Mouse (Mus musculus) macrophage (primary cell): ENCODE results near the gene Erp44. TPM values are rescaled to one million over a fixed set of nuclear protein-coding genes. Genes with fewer than 3 reads are reported as not detected.
A peak's percentile ranks its signal among the peaks of the same experiment; 100 is the strongest.

ENCODE experiments used
- H3K27ac ChIP-seq: fragments of 350-480 bp; formaldehyde crosslinking; 2 replicates; pipeline ENCODE4 v1.9.0; 2021
- H3K36me3 ChIP-seq: fragments of 350-480 bp; formaldehyde crosslinking; 2 replicates; pipeline ENCODE4 v1.9.0; 2021; ENCODE audit errors: inconsistent target
- H3K4me3 ChIP-seq: fragments of 350-480 bp; formaldehyde crosslinking; 2 replicates; pipeline ENCODE4 v1.9.0; 2021; ENCODE audit errors: inconsistent target
- H3K79me2 ChIP-seq: fragments of 350-480 bp; formaldehyde crosslinking; 2 replicates; pipeline ENCODE4 v1.9.0; 2021; ENCODE audit errors: inconsistent target
- WGBS: methylation state at CpG from one replicate; pipeline ENCODE4 v1.1.7; 2026; ENCODE audit warnings: inconsistent platforms; ENCODE audit not compliant: missing documents; 5-methylcytosine and 5-hydroxymethylcytosine counted together
- polyA plus RNA-seq: library from polyadenylated mRNA; stranded (reverse); fragments of 250-400 nt; gene quantifications from 3 replicates; pipeline ENCODE4 v1.2.4, GENCODE M21; 2018; ENCODE audit warnings: inconsistent platforms
- total RNA-seq, 78 experiments: library from RNA; depleted of rRNA; stranded (reverse); fragments of 250-400 nt; gene quantifications; 1 replicate in 9 of 78; 2 replicates in 24 of 78; 3 replicates in 43 of 78; 4 replicates in 2 of 78; pipeline ENCODE4 v1.2.4; 2018; ENCODE audit warnings: inconsistent platforms in 56 of 78

Erp44 gene
- 10 to 100 TPM; 15.5 to 61.4 (median 40.7) TPM for total RNA-seq (2018; cell fraction: chromatin; rRNA removed)
- total RNA-seq (2018; cell fraction: cytosol; rRNA removed), result 10 to 100 TPM; 36.8 to 55.4 (median 46.4) TPM
- total RNA-seq (2018; cell fraction: nucleus; rRNA removed), result 10 to 100 TPM; 34.6 to 69.0 (median 48.5) TPM
- 45.6 to 82.2 TPM (median 52.2 TPM) in 3 replicates for polyA plus RNA-seq

DNA sequence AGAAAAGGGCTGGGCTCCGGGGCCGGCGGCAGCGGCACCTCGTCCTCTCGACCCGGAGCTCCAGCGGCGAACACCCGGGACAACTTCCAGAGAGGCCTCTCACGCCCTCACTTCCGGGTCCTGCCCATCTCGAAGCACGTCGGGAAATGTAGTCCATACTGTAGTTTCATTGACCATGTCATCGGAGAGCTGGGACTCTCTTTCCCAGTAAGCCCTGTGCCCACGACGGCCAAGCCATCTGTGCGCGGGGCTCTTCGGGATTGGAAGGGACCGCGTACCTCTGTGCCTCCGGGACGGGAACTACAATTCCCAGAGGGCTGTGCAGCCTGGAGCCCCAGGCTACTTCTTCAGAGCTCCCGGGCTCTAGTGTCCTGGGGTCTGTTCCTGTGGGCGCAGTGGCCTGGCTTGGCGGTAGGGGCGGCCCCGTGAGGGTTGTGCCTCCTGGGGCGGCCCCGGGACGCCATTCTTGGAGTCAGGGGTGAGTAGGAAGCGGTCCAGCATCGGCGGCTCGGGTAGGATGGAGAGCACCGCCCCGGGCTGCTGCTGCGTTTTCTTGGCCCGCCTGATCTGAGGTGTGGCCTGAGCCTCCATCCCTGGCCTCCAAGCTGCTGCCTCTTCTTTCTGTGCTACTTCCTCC is at the start of gene Erp44, which contains the start of gene Invs:
Erp44 (minus strand) TSS at position 61 of the 637 bp plus-strand sequence.
Invs (plus strand) TSS at position 263 of the 637 bp plus-strand sequence.
- Histone ChIP-seq H3K27ac (peak within 1 kb of the TSS; percentile 54), H3K36me3 (no peaks in the 10 kb centered on the region)
- under 1% methylated on average over 41 of the region's 41 CpGs for WGBS

GRCm38 (mm10) chr4:48328042-48328441 is 48.7 kb upstream of the Erp44 start:
- Histone ChIP-seq H3K79me2 (no peaks in the 10 kb centered on the region), H3K36me3 (no peaks in the 10 kb centered on the region), H3K4me3 (no peak overlapping the region), H3K27ac (no peak overlapping the region)
- 100% methylated on average over 2 of the region's 2 CpGs for WGBS

More for the DNA sequence above, at the start of gene Erp44, which contains the start of gene Invs:
- peaks cover 47% of the 10 kb centered on the region for H3K79me2 ChIP-seq
- H3K4me3 ChIP-seq, result peak within 1 kb of the TSS; percentile 88

DNA sequence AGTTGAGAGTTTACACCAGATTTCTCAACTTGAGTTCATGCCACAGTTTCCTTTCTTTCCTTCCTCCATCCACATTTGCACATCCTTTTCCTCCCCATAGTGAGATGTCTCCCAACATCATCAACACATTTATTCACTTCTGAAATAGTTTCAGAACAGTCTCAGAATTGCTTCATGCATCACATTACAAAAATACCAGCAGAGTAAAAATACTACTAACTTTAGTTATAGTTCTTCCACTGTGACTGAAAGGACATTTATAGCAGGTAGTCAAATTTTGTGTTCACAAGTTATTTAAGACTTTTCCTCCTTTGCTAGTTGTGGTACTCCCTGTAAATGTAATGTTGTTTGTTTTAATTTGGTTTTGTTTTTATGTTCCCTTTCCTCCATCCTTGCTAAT is 47.8 kb upstream of the Erp44 start:
- Histone ChIP-seq H3K27ac (no peak overlapping the region), H3K4me3 (no peak overlapping the region), H3K36me3 (no peaks in the 10 kb centered on the region), H3K79me2 (no peaks in the 10 kb centered on the region)

DNA sequence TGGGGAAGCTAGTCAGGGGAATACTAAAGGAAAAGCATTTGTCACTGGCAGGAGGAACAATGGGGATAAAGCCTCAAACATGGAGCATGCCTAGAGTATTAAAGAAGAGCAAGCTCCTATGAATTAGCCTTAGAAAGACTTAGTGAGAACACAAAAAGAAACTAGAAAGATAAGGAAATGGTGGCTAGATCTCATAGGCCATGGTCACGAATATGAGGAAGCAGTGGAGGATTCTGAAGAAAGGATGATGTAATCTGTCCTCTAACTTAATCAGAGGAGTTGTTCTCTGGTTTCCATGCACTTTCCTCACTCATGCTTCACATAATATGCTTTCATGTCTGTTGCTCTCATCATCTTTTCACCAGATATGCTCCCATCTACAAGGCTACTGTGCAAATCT is 42.7 kb upstream of the Erp44 start:
- Histone ChIP-seq H3K27ac (no peak overlapping the region), H3K79me2 (no peaks in the 10 kb centered on the region), H3K4me3 (no peak overlapping the region), H3K36me3 (no peaks in the 10 kb centered on the region)
- 0% methylated on average over 1 of the region's 1 CpGs for WGBS

- Histone ChIP-seq H3K36me3 (no peaks in the 10 kb centered on the region), H3K27ac (no peak overlapping the region), H3K4me3 (no peak overlapping the region), H3K79me2 (no peaks in the 10 kb centered on the region)
- WGBS, result 92% methylated on average over 1 of the region's 1 CpGs
These were observed 41.9 kb upstream of the Erp44 start for GRCm38 (mm10) chr4:48321276-48321675.

GRCm38 (mm10) chr4:48316036-48316435 is 36.7 kb upstream of the Erp44 start:
- Histone ChIP-seq H3K4me3 (no peak overlapping the region), H3K27ac (no peak overlapping the region), H3K79me2 (no peaks in the 10 kb centered on the region), H3K36me3 (no peaks in the 10 kb centered on the region)
- WGBS, result 93% methylated on average over 3 of the region's 3 CpGs

GRCm38 (mm10) chr4:48314814-48315213 is 35.5 kb upstream of the Erp44 start:
- H3K79me2 ChIP-seq, result no peaks in the 10 kb centered on the region
- H3K4me3 ChIP-seq, result no peak overlapping the region
- no peaks in the 10 kb centered on the region for H3K36me3 ChIP-seq
- WGBS, result 95% methylated on average over 3 of the region's 3 CpGs
- H3K27ac ChIP-seq, result no peak overlapping the region

- H3K27ac ChIP-seq, result no peak overlapping the region
- H3K4me3 ChIP-seq, result no peak overlapping the region
- 95% methylated on average over 5 of the region's 5 CpGs for WGBS
- H3K79me2 ChIP-seq, result no peaks in the 10 kb centered on the region
- H3K36me3 ChIP-seq, result no peaks in the 10 kb centered on the region; the same call in 1 of the 2 replicates
These were observed 7.9 kb upstream of the Erp44 start for GRCm38 (mm10) chr4:48287086-48287757.

- H3K79me2 ChIP-seq, result peaks cover 32% of the 10 kb centered on the region
- no peak overlapping the region for H3K4me3 ChIP-seq
- WGBS, result 93% methylated on average over 1 of the region's 1 CpGs
- no peak overlapping the region for H3K27ac ChIP-seq
- no peaks in the 10 kb centered on the region for H3K36me3 ChIP-seq
These were observed 1.8 kb upstream of the Erp44 start for GRCm38 (mm10) chr4:48281121-48281520.

DNA sequence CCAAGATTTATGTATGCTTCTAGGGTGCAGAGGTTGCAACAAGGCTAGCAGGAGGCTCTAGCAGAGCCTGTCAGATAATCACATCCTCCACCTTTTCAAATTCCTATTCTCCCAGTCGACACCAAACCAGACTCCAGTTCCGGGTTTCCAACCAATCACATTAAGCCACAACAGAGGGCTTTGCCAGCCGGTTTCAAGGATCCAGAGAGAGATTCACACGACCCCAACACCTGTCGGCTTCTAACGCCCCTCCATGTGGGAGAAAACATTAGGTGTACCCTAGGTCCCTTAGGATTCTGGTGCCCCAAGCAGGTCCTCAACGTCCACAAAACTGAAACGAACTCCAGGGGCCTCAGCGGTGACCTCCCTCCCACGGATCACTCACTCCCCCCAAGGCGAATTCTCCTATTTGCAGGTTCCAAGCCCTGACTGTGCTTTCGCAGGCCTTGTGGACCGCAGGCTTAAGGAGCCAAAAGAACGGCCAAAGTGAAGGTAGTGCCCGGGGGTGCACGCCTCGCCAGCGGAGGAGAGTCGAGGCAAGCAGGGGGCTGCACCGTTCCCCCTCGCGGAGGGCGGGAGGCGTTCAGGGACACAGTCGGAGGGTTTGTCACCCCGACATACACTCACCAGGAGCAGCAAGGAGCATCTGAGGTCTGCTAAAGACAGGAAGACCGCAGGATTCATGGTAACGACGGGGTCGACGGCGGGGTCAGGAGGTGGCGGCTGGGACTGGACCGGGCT is 431 bp downstream of the Erp44 start:
- Histone ChIP-seq H3K36me3 (no peaks in the 10 kb centered on the region), H3K27ac (peak overlapping the region; percentile 54), H3K79me2 (peaks cover 54% of the 10 kb centered on the region), H3K4me3 (peak overlapping the region; percentile 88)
- WGBS, result 1% methylated on average over 34 of the region's 34 CpGs

GRCm38 (mm10) chr4:48277011-48277410 is 2.3 kb downstream of the Erp44 start:
- Histone ChIP-seq H3K79me2 (peaks cover 73% of the 10 kb centered on the region), H3K27ac (no peak overlapping the region), H3K4me3 (no peak overlapping the region), H3K36me3 (no peaks in the 10 kb centered on the region)
- WGBS, result 89% methylated on average over 3 of the region's 3 CpGs

- Histone ChIP-seq H3K4me3 (no peak overlapping the region), H3K27ac (no peak overlapping the region), H3K36me3 (no peaks in the 10 kb centered on the region), H3K79me2 (peaks cover 86% of the 10 kb centered on the region)
- 92% methylated on average over 3 of the region's 3 CpGs for WGBS
These were observed 3.6 kb downstream of the Erp44 start for GRCm38 (mm10) chr4:48275736-48276135.

- 93% methylated on average over 7 of the region's 7 CpGs for WGBS
- H3K36me3 ChIP-seq, result no peaks in the 10 kb centered on the region
- peaks cover 100% of the 10 kb centered on the region for H3K79me2 ChIP-seq
- no peak overlapping the region for H3K4me3 ChIP-seq
- no peak overlapping the region for H3K27ac ChIP-seq
These were observed 6.1 kb downstream of the Erp44 start for GRCm38 (mm10) chr4:48273119-48273829.

- Histone ChIP-seq H3K4me3 (no peak overlapping the region), H3K36me3 (no peaks in the 10 kb centered on the region), H3K27ac (no peak overlapping the region), H3K79me2 (peaks cover 100% of the 10 kb centered on the region)
- whole genome bisulfite sequencing, result 91% methylated on average over 5 of the region's 5 CpGs
These were observed 7.5 kb downstream of the Erp44 start for GRCm38 (mm10) chr4:48271838-48272237.
